Mouse (Mus musculus) bone marrow, adult 2 months (tissue): Measurements from ENCODE around the gene Ifi35. TPM values are rescaled to one million over a fixed set of nuclear protein-coding genes. Genes with fewer than 3 reads are reported as not detected.
"Not testable (repeated sequence)": the region's sequence is repeated elsewhere in the genome, so short reads cannot be mapped to it uniquely, and the experiment has no call there.

Experiments used
- H3K27ac ChIP-seq: fragments of 200-500 bp; 2 replicates; pipeline ENCODE4 v1.5.1; 2012; ENCODE audit warnings: low read depth, mild to moderate bottlenecking, control low read depth, inconsistent platforms, low read length; ENCODE audit not compliant: control insufficient read depth, poor library complexity, insufficient read depth
- H3K4me1 ChIP-seq: fragments of 200-500 bp; 2 replicates; pipeline ENCODE4 v1.6.1; 2011; ENCODE audit warnings: low read length; ENCODE audit not compliant: control insufficient read depth, insufficient read depth
- H3K4me3 ChIP-seq: fragments of 200-500 bp; replicated peaks from 2 replicates; pipeline ENCODE3; 2011; ENCODE audit warnings: mild to moderate bottlenecking, low read depth, low read length, control low read depth; ENCODE audit not compliant: control insufficient read depth
- CTCF ChIP-seq: fragments of 200-500 bp; IDR thresholded peaks from 2 replicates; pipeline ENCODE4 v1.5.1; 2011; ENCODE audit warnings: low read length, control low read depth; ENCODE audit not compliant: control insufficient read depth, insufficient read depth
- POLR2A ChIP-seq: fragments of 200-500 bp; IDR thresholded peaks from 2 replicates; pipeline ENCODE4 v1.6.1; 2011; ENCODE audit warnings: low read depth, mild to moderate bottlenecking, control low read depth, low read length, borderline replicate concordance; ENCODE audit not compliant: control insufficient read depth
- WGBS: fragments of 180-500 bp; shearing (Covaris S2); methylation state at CpG from one replicate; pipeline ENCODE4 v1.1.7; 2018; 5-methylcytosine and 5-hydroxymethylcytosine counted together
- polyA plus RNA-seq: library from polyadenylated mRNA; stranded (reverse); fragments of >200 nt; gene quantifications from 2 replicates; pipeline ENCODE4 v1.2.4, GENCODE M21; 2011; ENCODE audit warnings: low replicate concordance; ENCODE audit not compliant: missing spikeins, insufficient read depth, insufficient read length

Gene Ifi35
- polyA plus RNA-seq, 1 experiment: 45.0 TPM

- H3K4me3 ChIP-seq: peak within 1 kb of the TSS; percentile 89
- peak within 1 kb of the TSS; percentile 86 for H3K27ac ChIP-seq
- TF ChIP-seq CTCF (peak; percentile 34; the same call in 1 of the 2 replicates), POLR2A (peak; percentile 76; the same call in 1 of the 2 replicates)
- H3K4me1 ChIP-seq: no peaks in the 10 kb centered on the region; the same call in 1 of the 2 replicates
- under 1% methylated on average over 81 of the region's 81 CpGs for WGBS
Observed at GRCm38 (mm10) chr11:101424925-101425813, 23.0 kb upstream of the Ifi35 start, which contains the start of the genes Rundc1 and Ptges3l. TSS of gene Rundc1 (plus strand) at chr11:101425085. TSS of gene Ptges3l (minus strand) at chr11:101425333.

DNA sequence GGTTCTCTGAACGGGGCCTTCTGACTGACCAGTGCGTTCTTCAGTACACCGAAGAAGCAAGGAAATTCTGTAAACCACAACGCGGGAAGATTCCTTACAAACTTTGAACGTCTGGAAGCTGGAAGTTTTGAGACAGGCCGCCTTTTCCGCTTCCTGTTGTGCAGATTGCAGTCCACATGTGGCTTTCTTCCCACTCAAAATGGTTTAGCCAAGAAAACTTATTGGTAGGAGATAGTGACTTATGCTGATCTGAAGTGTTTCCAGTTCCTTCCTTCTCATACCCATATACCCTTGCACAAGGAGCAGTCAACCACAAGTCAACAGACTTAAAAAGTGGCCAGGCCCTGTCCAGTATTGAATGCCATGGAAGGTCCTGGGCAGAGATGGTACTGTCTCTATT lies 22.0 kb upstream of the Ifi35 start:
- Histone ChIP-seq H3K4me3 (no peak overlapping the region), H3K4me1 (no peaks in the 10 kb centered on the region; the same call in 1 of the 2 replicates), H3K27ac (no peak overlapping the region)
- TF ChIP-seq POLR2A: no peak
- no peak for TF ChIP-seq CTCF
- 42% methylated on average over 8 of the region's 8 CpGs for WGBS

DNA sequence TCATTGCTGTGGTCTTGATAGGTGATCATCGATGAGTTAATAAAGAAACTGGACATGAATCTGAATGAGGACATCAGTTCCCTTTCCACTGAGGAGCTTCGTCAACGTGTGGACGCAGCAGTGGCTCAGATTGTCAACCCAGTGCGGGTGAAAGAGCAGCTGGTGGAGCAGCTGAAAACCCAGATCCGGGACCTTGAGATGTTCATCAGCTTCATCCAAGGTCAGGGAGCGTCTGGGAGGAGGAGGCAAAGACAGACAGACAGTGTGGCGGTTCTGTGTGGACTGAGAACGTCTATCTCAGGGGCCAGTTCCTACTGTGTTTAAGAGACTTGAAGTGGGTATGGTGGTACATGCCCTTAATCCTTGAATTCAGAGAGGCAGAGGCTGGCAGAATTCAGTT lies 16.9 kb upstream of the Ifi35 start:
- no peak overlapping the region for H3K27ac ChIP-seq
- no peak overlapping the region for H3K4me3 ChIP-seq
- 86% methylated on average over 9 of the region's 9 CpGs for WGBS
- no peaks in the 10 kb centered on the region; the same call in 1 of the 2 replicates for H3K4me1 ChIP-seq
- no peak for TF ChIP-seq CTCF
- TF ChIP-seq POLR2A: no peak

DNA sequence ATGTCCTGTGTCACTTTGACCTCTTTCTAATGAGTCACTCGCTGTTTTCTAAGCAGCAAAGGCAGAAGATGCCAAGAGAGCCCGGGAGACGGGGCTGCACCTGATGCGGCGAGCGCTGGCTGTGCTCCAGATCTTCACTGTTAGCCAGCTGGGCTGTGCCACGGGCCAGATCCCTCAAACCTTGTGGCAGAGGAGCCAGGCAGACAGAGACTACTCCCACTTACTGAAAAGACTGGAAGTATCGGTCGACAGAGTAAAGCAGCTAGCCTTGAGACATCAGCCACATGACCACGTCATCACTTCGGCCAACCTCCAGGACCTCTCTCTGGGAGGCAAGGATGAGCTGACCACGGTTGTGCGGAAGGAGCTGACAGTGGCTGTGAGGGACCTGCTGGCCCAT lies 14.8 kb upstream of the Ifi35 start:
- TF ChIP-seq CTCF (no peak), POLR2A (no peak)
- Histone ChIP-seq H3K27ac (no peak overlapping the region), H3K4me3 (no peak overlapping the region), H3K4me1 (no peaks in the 10 kb centered on the region)
- WGBS: 86% methylated on average over 13 of the region's 13 CpGs

- H3K4me1 ChIP-seq: no peaks in the 10 kb centered on the region
- no peak overlapping the region for H3K4me3 ChIP-seq
- H3K27ac ChIP-seq: no peak overlapping the region
- TF ChIP-seq POLR2A (no peak), CTCF (no peak)
- WGBS: 69% methylated on average over 4 of the region's 4 CpGs
Observed at GRCm38 (mm10) chr11:101435831-101436230, 12.4 kb upstream of the Ifi35 start.

- WGBS: 85% methylated on average over 4 of the region's 4 CpGs
- H3K4me1 ChIP-seq: no peaks in the 10 kb centered on the region
- H3K4me3 ChIP-seq: no peak overlapping the region
- TF ChIP-seq CTCF (no peak), POLR2A (no peak)
- no peak overlapping the region for H3K27ac ChIP-seq
Observed at GRCm38 (mm10) chr11:101436916-101437315, 11.3 kb upstream of the Ifi35 start.

- not testable (repeated sequence) for H3K4me1 ChIP-seq, H3K4me3 ChIP-seq, H3K27ac ChIP-seq
- WGBS: 50% methylated on average over 3 of the region's 3 CpGs
Observed at GRCm38 (mm10) chr11:101438006-101438405, 10.2 kb upstream of the Ifi35 start.

- peak overlapping the region; percentile 77 for H3K4me3 ChIP-seq
- H3K4me1 ChIP-seq, H3K27ac ChIP-seq: not testable (repeated sequence)
- 24% methylated on average over 15 of the region's 15 CpGs for WGBS
Observed at GRCm38 (mm10) chr11:101441450-101442126, 6.6 kb upstream of the Ifi35 start.
